Mouse (Mus musculus) myocyte (in vitro differentiated cells): ENCODE measurements around the gene Rab3gap2.

Experiments used
- CEBPB ChIP-seq: IDR thresholded peaks from 2 replicates; pipeline ENCODE4 v1.6.1; 2011; ENCODE audit warnings: mild to moderate bottlenecking, moderate library complexity; ENCODE audit not compliant: poor library complexity, insufficient read depth, severe bottlenecking
- E2F4 ChIP-seq: IDR thresholded peaks from one replicate; pipeline ENCODE4 v1.6.1; 2011; ENCODE audit warnings: mild to moderate bottlenecking, control low read depth, moderate library complexity; ENCODE audit not compliant: insufficient read depth
- MAX ChIP-seq: IDR thresholded peaks from one replicate; pipeline ENCODE4 v1.6.1; 2011; ENCODE audit warnings: low read depth, mild to moderate bottlenecking, control low read depth
- MYOD1 ChIP-seq, 3 experiments: IDR thresholded peaks; one replicate each; pipeline ENCODE4 v1.6.1; 2011; ENCODE audit warnings: control low read depth in 2 of 3, low read depth in 2 of 3, mild to moderate bottlenecking in 2 of 3, moderate library complexity in 1 of 3; ENCODE audit not compliant: insufficient read length in 2 of 3, control insufficient read depth in 1 of 3
- MYOG ChIP-seq, 3 experiments: IDR thresholded peaks; one replicate each; pipeline ENCODE4 v1.6.1; 2011; ENCODE audit warnings: control low read depth in 2 of 3, low read depth in 2 of 3, mild to moderate bottlenecking in 2 of 3; ENCODE audit not compliant: insufficient read length in 2 of 3, control insufficient read depth in 1 of 3, insufficient read depth in 1 of 3
- POLR2A ChIP-seq: IDR thresholded peaks from one replicate; pipeline ENCODE4 v1.6.1; 2011; ENCODE audit warnings: low read depth, mild to moderate bottlenecking, control low read depth, moderate library complexity; ENCODE audit not compliant: insufficient read length
- POLR2AphosphoS2 ChIP-seq: IDR thresholded peaks from one replicate; pipeline ENCODE4 v1.6.1; 2011; ENCODE audit warnings: low read depth, control low read depth; ENCODE audit not compliant: insufficient read length
- TCF12 ChIP-seq: IDR thresholded peaks from one replicate; pipeline ENCODE4 v1.6.1; 2011; ENCODE audit warnings: mild to moderate bottlenecking, control low read depth; ENCODE audit not compliant: poor library complexity, insufficient read depth, severe bottlenecking
- USF1 ChIP-seq: IDR thresholded peaks from one replicate; pipeline ENCODE4 v1.6.1; 2011; ENCODE audit warnings: low read depth, mild to moderate bottlenecking, control low read depth, moderate library complexity

DNA sequence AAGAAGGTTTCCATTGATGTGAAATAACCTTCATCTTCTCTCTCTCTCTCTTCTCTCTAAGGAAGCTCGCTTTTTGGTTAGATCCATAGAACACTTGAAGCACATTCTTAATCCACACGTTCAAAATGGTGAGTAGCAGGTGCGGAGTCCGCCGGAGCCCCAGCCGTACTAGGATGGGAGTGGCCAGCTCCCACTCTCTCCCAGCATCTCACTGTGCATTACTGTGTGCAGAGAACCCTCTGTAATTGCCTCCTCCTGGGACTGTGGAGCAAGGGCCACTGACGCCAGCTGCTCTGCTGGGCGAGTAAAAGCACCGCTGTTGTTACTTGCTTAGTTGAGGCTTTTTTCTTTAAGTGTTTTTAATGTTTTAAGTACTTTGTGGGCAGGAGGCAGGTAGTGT, 67.5 kb downstream of the Rab3gap2 start:
- no peak for TF ChIP-seq POLR2AphosphoS2
- TF ChIP-seq POLR2A, result no peak
- no peak for TF ChIP-seq MYOG (IDR thresholded peaks at IDR 0.05; ENCODE audit: control insufficient read depth in 1 of 3, insufficient read depth in 1 of 3, insufficient read length in 2 of 3, low read depth in 2 of 3)
- no peak for TF ChIP-seq USF1
- TF ChIP-seq E2F4, result no peak
- no peak for TF ChIP-seq MAX
- TF ChIP-seq MYOD1 (IDR thresholded peaks at IDR 0.05; ENCODE audit: control insufficient read depth in 1 of 3, insufficient read length in 2 of 3, low read depth in 2 of 3), result no peak
- no peak for TF ChIP-seq TCF12
- TF ChIP-seq CEBPB, result no peak
